8 mouse cellular contexts compared by ENCODE assay signal in genomic region chr15:89178954-89179629, GRCm38 (mm10). TPM values are rescaled to one million over a fixed set of nuclear protein-coding genes. Genes with fewer than 3 reads are reported as not detected.
DNase-seq lines count a peak whose midpoint lies in the region; ATAC-seq and TF ChIP-seq lines count a peak whose summit lies in the region.

No protein-coding gene starts in this region.

- peaks cover 35% of the 10 kb centered on the region for H3K4me1 ChIP-seq in spleen, adult 2 months (ENCODE audit: control insufficient read depth, insufficient read depth, insufficient read length)
- H3K4me1 ChIP-seq in cortical plate, adult 2 months (ENCODE audit: control insufficient read depth, insufficient read depth, low read length): peaks cover 5% of the 10 kb centered on the region; the same call in 1 of the 2 replicates
- H3K4me1 ChIP-seq in intestine, embryonic 16.5 days (ENCODE audit: control insufficient read depth, insufficient read depth, low read length): peaks cover 59% of the 10 kb centered on the region
- H3K4me1 ChIP-seq in liver, postnatal 0 days (ENCODE audit: insufficient read depth): peaks cover 60% of the 10 kb centered on the region
- peaks cover 45% of the 10 kb centered on the region for H3K4me1 ChIP-seq in neural tube, embryonic 14.5 days (ENCODE audit: control insufficient read depth, insufficient read depth, low read length)

- peak overlapping the region; percentile 62 for H3K27ac ChIP-seq in spleen, adult 2 months (ENCODE audit: insufficient read depth, low read length)
- peak overlapping the region; percentile 10; the same call in 1 of the 2 replicates for H3K27ac ChIP-seq in cortical plate, adult 2 months (ENCODE audit: insufficient read depth, low read length)
- peak overlapping the region; percentile 93 for H3K27ac ChIP-seq in intestine, embryonic 16.5 days (ENCODE audit: low read length)
- H3K27ac ChIP-seq in liver, postnatal 0 days (ENCODE audit: low read depth): peak overlapping the region; percentile 98
- H3K27ac ChIP-seq in neural tube, embryonic 14.5 days (ENCODE audit: low read depth, low read length): no peak overlapping the region; the same call in none of the 2 replicates

- no peaks in the 10 kb centered on the region for H3K36me3 ChIP-seq in spleen, adult 2 months (ENCODE audit: control insufficient read depth, insufficient read depth, low read length)
- H3K36me3 ChIP-seq in intestine, embryonic 16.5 days (ENCODE audit: control insufficient read depth, insufficient read depth, low read length): no peaks in the 10 kb centered on the region
- H3K36me3 ChIP-seq in liver, postnatal 0 days (replicated peaks; ENCODE audit: insufficient read depth, low read length): no peaks in the 10 kb centered on the region
- H3K36me3 ChIP-seq in neural tube, embryonic 14.5 days (ENCODE audit: control insufficient read depth, insufficient read depth, low read length): no peaks in the 10 kb centered on the region

- peak overlapping the region; percentile 89 for H3K9ac ChIP-seq in intestine, embryonic 16.5 days (ENCODE audit: low read depth, low read length)
- H3K9ac ChIP-seq in liver, postnatal 0 days (replicated peaks): peak overlapping the region; percentile 74
- H3K9ac ChIP-seq in neural tube, embryonic 14.5 days (replicated peaks; ENCODE audit: low read depth, low read length): peak overlapping the region; percentile 92

- peak overlapping the region; percentile 25; the same call in 1 of the 2 replicates for H3K4me3 ChIP-seq in spleen, adult 2 months (ENCODE audit: extremely low read depth, insufficient read depth, insufficient read length)
- H3K4me3 ChIP-seq in cortical plate, adult 2 months (ENCODE audit: insufficient read depth, low read length): peak overlapping the region; percentile 45; the same call in 1 of the 2 replicates
- H3K4me3 ChIP-seq in intestine, embryonic 16.5 days (ENCODE audit: low read length): peak overlapping the region; percentile 57
- H3K4me3 ChIP-seq in liver, postnatal 0 days (ENCODE audit: low read depth, low read length): peak overlapping the region; percentile 71
- peak overlapping the region; percentile 78 for H3K4me3 ChIP-seq in neural tube, embryonic 14.5 days (ENCODE audit: low read depth, low read length)

- no peaks in the 10 kb centered on the region for H3K9me3 ChIP-seq in intestine, embryonic 16.5 days (ENCODE audit: control insufficient read depth, low read length)
- no peaks in the 10 kb centered on the region for H3K9me3 ChIP-seq in liver, postnatal 0 days (ENCODE audit: low read length)
- no peaks in the 10 kb centered on the region for H3K9me3 ChIP-seq in neural tube, embryonic 14.5 days (ENCODE audit: control insufficient read depth, low read length)

- peak; percentile 28 for ATAC-seq in granulocyte monocyte progenitor cell, adult 5-6 weeks (replicated peaks; ENCODE audit: poor library complexity, severe bottlenecking)
- ATAC-seq in intestine, embryonic 16.5 days: peak; percentile 71
- peak; percentile 40 for ATAC-seq in liver, postnatal 0 days
- no peak for ATAC-seq in neural tube, embryonic 14.5 days (ENCODE audit: low read depth)

- DNase-seq in spleen, adult 2 months (ENCODE audit: low read depth in 1 of 2, low spot score in 2 of 2): peak in 1 of 2 experiments; percentile 42
- no peak for DNase-seq in spleen, postnatal 4 days (ENCODE audit: low spot score in 2 of 2)
- DNase-seq in liver, postnatal 0 days: peak; percentile 76
- no peak for DNase-seq in frontal cortex, postnatal 36 days (ENCODE audit: low spot score in 2 of 2)

- peak overlapping the region; percentile 80 for H3K4me2 ChIP-seq in intestine, embryonic 16.5 days (ENCODE audit: low read depth, low read length)
- peak overlapping the region; percentile 81 for H3K4me2 ChIP-seq in liver, postnatal 0 days (ENCODE audit: low read depth, low read length)
- peak overlapping the region; percentile 68 for H3K4me2 ChIP-seq in neural tube, embryonic 14.5 days (ENCODE audit: low read depth, low read length)

- TF ChIP-seq POLR2A in spleen, adult 2 months (IDR thresholded peaks at IDR 0.05; ENCODE audit: low read depth, low read length): no peak
- TF ChIP-seq POLR2A in cortical plate, adult 2 months (IDR thresholded peaks at IDR 0.05; ENCODE audit: extremely low read depth, insufficient read depth, low read length): no peak

- TF ChIP-seq EP300 in liver, postnatal 0 days (IDR thresholded peaks at IDR 0.05; ENCODE audit: low read depth): no peak

- H3K27me3 ChIP-seq in spleen, adult 2 months (ENCODE audit: control insufficient read depth, insufficient read depth, low read length): 0 out of 2 replicates have a peak, but pooled peaks cover 2% of the 10 kb centered on the region
- no peaks in the 10 kb centered on the region for H3K27me3 ChIP-seq in intestine, embryonic 16.5 days (replicated peaks; ENCODE audit: control insufficient read depth, insufficient read depth, low read length)
- peaks cover 19% of the 10 kb centered on the region for H3K27me3 ChIP-seq in liver, postnatal 0 days (ENCODE audit: insufficient read depth, low read length)
- no peaks in the 10 kb centered on the region for H3K27me3 ChIP-seq in neural tube, embryonic 14.5 days (ENCODE audit: control insufficient read depth, insufficient read depth, low read length)

- 37% methylated on average over 16 of the region's 16 CpGs for WGBS in spleen, adult 2 months
- 2% methylated on average over 16 of the region's 16 CpGs for WGBS in intestine, embryonic 16.5 days
- 11% methylated on average over 16 of the region's 16 CpGs for WGBS in liver, postnatal 0 days (ENCODE audit: insufficient replicate concordance)
- WGBS in neural tube, embryonic 14.5 days: 7% methylated on average over 16 of the region's 16 CpGs

- no peak for TF ChIP-seq CTCF in spleen, adult 2 months (IDR thresholded peaks at IDR 0.05; ENCODE audit: extremely low read depth, insufficient read depth, insufficient read length, insufficient replicate concordance)
- no peak for TF ChIP-seq CTCF in cortical plate, adult 2 months (IDR thresholded peaks at IDR 0.05; ENCODE audit: extremely low read depth, insufficient read depth, low read length)
- TF ChIP-seq CTCF in liver, postnatal 0 days (IDR thresholded peaks at IDR 0.05; ENCODE audit: low read depth): no peak

RNA-seq across cellular contexts. Expression of gene Plxnb2, which starts 1.5 kb away (rescaled TPM):
- polyA plus RNA-seq in spleen, adult 2 months (2012; rRNA removed): 89.4 and 96.8 TPM in 2 replicates
- polyA plus RNA-seq in cortical plate, adult 2 months (2012; rRNA removed): 51.0 and 52.9 TPM in 2 replicates
- 19.1 and 23.4 TPM in 2 replicates for total RNA-seq in granulocyte monocyte progenitor cell, adult 5-6 weeks (2014; fragmentation: Nextera tagmentation)
- 11.0 and 14.7 TPM in 2 replicates for total RNA-seq in granulocyte monocyte progenitor cell, adult 5-6 weeks (2017)
- polyA plus RNA-seq in intestine, embryonic 16.5 days (2015; fragmentation: Nextera tagmentation; extraction: Ambion mirVana): 98.5 and 104 TPM in 2 replicates
- 27.2 and 29.7 TPM in 2 replicates for polyA plus RNA-seq in liver, postnatal 0 days (2015; fragmentation: Nextera tagmentation; extraction: Ambion mirVana)
- 66.4 and 100 TPM in 2 replicates for polyA plus RNA-seq in neural tube, embryonic 14.5 days (2014; fragmentation: Nextera tagmentation; extraction: Ambion mirVana)

RNA-seq across cellular contexts. Expression of gene Dennd6b, which starts 17.2 kb away (rescaled TPM):
- polyA plus RNA-seq in spleen, adult 2 months (2012; rRNA removed): 25.2 and 30.8 TPM in 2 replicates
- polyA plus RNA-seq in cortical plate, adult 2 months (2012; rRNA removed): 137 and 148 TPM in 2 replicates
- 4.3 and 6.1 TPM in 2 replicates for total RNA-seq in granulocyte monocyte progenitor cell, adult 5-6 weeks (2014; fragmentation: Nextera tagmentation)
- total RNA-seq in granulocyte monocyte progenitor cell, adult 5-6 weeks (2017): 2.5 and 4.7 TPM in 2 replicates
- polyA plus RNA-seq in intestine, embryonic 16.5 days (2015; fragmentation: Nextera tagmentation; extraction: Ambion mirVana): 10.9 and 13.0 TPM in 2 replicates
- polyA plus RNA-seq in liver, postnatal 0 days (2015; fragmentation: Nextera tagmentation; extraction: Ambion mirVana): 2.6 and 2.7 TPM in 2 replicates
- 83.0 and 94.5 TPM in 2 replicates for polyA plus RNA-seq in neural tube, embryonic 14.5 days (2014; fragmentation: Nextera tagmentation; extraction: Ambion mirVana)

RNA-seq across cellular contexts. Expression of gene Mapk11, which starts 29.7 kb away (rescaled TPM):
- polyA plus RNA-seq in spleen, adult 2 months (2012; rRNA removed): 29.0 and 35.1 TPM in 2 replicates
- polyA plus RNA-seq in cortical plate, adult 2 months (2012; rRNA removed): 91.5 and 93.7 TPM in 2 replicates
- not detected in 2 replicates for total RNA-seq in granulocyte monocyte progenitor cell, adult 5-6 weeks (2014; fragmentation: Nextera tagmentation)
- not detected in 2 replicates for total RNA-seq in granulocyte monocyte progenitor cell, adult 5-6 weeks (2017)
- polyA plus RNA-seq in intestine, embryonic 16.5 days (2015; fragmentation: Nextera tagmentation; extraction: Ambion mirVana): 4.7 and 5.0 TPM in 2 replicates
- polyA plus RNA-seq in liver, postnatal 0 days (2015; fragmentation: Nextera tagmentation; extraction: Ambion mirVana): 0.66 and 0.81 TPM in 2 replicates
- polyA plus RNA-seq in neural tube, embryonic 14.5 days (2014; fragmentation: Nextera tagmentation; extraction: Ambion mirVana): 24.9 and 32.9 TPM in 2 replicates

RNA-seq across cellular contexts. Expression of gene Ppp6r2, which starts 32.3 kb away (rescaled TPM):
- polyA plus RNA-seq in spleen, adult 2 months (2012; rRNA removed): 120 and 255 TPM in 2 replicates
- 119 and 135 TPM in 2 replicates for polyA plus RNA-seq in cortical plate, adult 2 months (2012; rRNA removed)
- 9.2 and 10.5 TPM in 2 replicates for total RNA-seq in granulocyte monocyte progenitor cell, adult 5-6 weeks (2014; fragmentation: Nextera tagmentation)
- total RNA-seq in granulocyte monocyte progenitor cell, adult 5-6 weeks (2017): 5.8 and 6.4 TPM in 2 replicates
- 18.0 and 20.1 TPM in 2 replicates for polyA plus RNA-seq in intestine, embryonic 16.5 days (2015; fragmentation: Nextera tagmentation; extraction: Ambion mirVana)
- polyA plus RNA-seq in liver, postnatal 0 days (2015; fragmentation: Nextera tagmentation; extraction: Ambion mirVana): 13.9 and 18.1 TPM in 2 replicates
- polyA plus RNA-seq in neural tube, embryonic 14.5 days (2014; fragmentation: Nextera tagmentation; extraction: Ambion mirVana): 85.5 and 92.7 TPM in 2 replicates

RNA-seq across cellular contexts. Expression of gene Mapk12, which starts 38.6 kb away (rescaled TPM):
- polyA plus RNA-seq in spleen, adult 2 months (2012; rRNA removed): 3.7 and 3.9 TPM in 2 replicates
- 21.0 and 22.3 TPM in 2 replicates for polyA plus RNA-seq in cortical plate, adult 2 months (2012; rRNA removed)
- not detected in 2 replicates for total RNA-seq in granulocyte monocyte progenitor cell, adult 5-6 weeks (2014; fragmentation: Nextera tagmentation)
- total RNA-seq in granulocyte monocyte progenitor cell, adult 5-6 weeks (2017): 0.93 TPM in 1 of 2 replicates, not detected in the other
- 2.7 and 3.1 TPM in 2 replicates for polyA plus RNA-seq in intestine, embryonic 16.5 days (2015; fragmentation: Nextera tagmentation; extraction: Ambion mirVana)
- polyA plus RNA-seq in liver, postnatal 0 days (2015; fragmentation: Nextera tagmentation; extraction: Ambion mirVana): 2.1 and 2.4 TPM in 2 replicates
- polyA plus RNA-seq in neural tube, embryonic 14.5 days (2014; fragmentation: Nextera tagmentation; extraction: Ambion mirVana): 2.9 and 5.2 TPM in 2 replicates

Comparison
In these comparisons a context has a peak if more than half of its experiments do, and no peak if none do; other contexts are left out.
1. H3K4me3 ChIP-seq: peak in every context shown above with its lines; median percentile 78 in neural tube, embryonic 14.5 days; 71 in liver, postnatal 0 days; 57 in intestine, embryonic 16.5 days; 45 in cortical plate, adult 2 months; 25 in spleen, adult 2 months.